Mouse (Mus musculus) C2C12 (cell line): ENCODE results near the gene Ankub1. TPM values are rescaled to one million over a fixed set of nuclear protein-coding genes. Genes with fewer than 3 reads are reported as not detected.

ENCODE experiments used
- H3K27me3 ChIP-seq: one replicate; pipeline ENCODE4 v1.6.1; 2011; ENCODE audit not compliant: control insufficient read depth, insufficient read depth, insufficient read length
- H3K36me3 ChIP-seq: one replicate; pipeline ENCODE4 v1.6.1; 2011; ENCODE audit not compliant: control insufficient read depth, insufficient read depth
- H3K4me3 ChIP-seq: one replicate; pipeline ENCODE4 v1.5.1; 2011; ENCODE audit warnings: mild to moderate bottlenecking, control low read depth; ENCODE audit not compliant: poor library complexity, insufficient read depth, severe bottlenecking
- H3K79me2 ChIP-seq: one replicate; pipeline ENCODE4 v1.6.1; 2011; ENCODE audit not compliant: control insufficient read depth, insufficient read depth
- H3K79me3 ChIP-seq: one replicate; pipeline ENCODE4 v1.6.1; 2011; ENCODE audit warnings: low read depth, control low read depth
- H3ac ChIP-seq: one replicate; pipeline ENCODE3; 2011; ENCODE audit warnings: low read depth; ENCODE audit not compliant: control insufficient read depth, insufficient read length
- CEBPB ChIP-seq: IDR thresholded peaks from one replicate; pipeline ENCODE4 v1.6.1; 2011; ENCODE audit warnings: low read depth, mild to moderate bottlenecking, control low read depth, moderate library complexity
- CTCF ChIP-seq: IDR thresholded peaks from one replicate; pipeline ENCODE4 v1.5.1; 2011; ENCODE audit not compliant: control insufficient read depth, insufficient read depth, insufficient read length
- FOSL1 ChIP-seq: IDR thresholded peaks from one replicate; pipeline ENCODE4 v1.8.0; 2011; ENCODE audit warnings: mild to moderate bottlenecking, low read length; ENCODE audit not compliant: poor library complexity, insufficient read depth, severe bottlenecking
- MAX ChIP-seq: IDR thresholded peaks from one replicate; pipeline ENCODE4 v1.6.1; 2011; ENCODE audit warnings: mild to moderate bottlenecking, control low read depth
- MYOD1 ChIP-seq: IDR thresholded peaks from one replicate; pipeline ENCODE4 v1.6.1; 2011; ENCODE audit warnings: low read depth; ENCODE audit not compliant: control insufficient read depth, insufficient read length
- MYOG ChIP-seq: IDR thresholded peaks from one replicate; pipeline ENCODE4 v1.6.1; 2011; ENCODE audit not compliant: control insufficient read depth, insufficient read length; ENCODE audit errors: extremely low read depth
- USF1 ChIP-seq: IDR thresholded peaks from one replicate; pipeline ENCODE4 v1.6.1; 2011; ENCODE audit warnings: low read depth, mild to moderate bottlenecking, control low read depth, moderate library complexity
- microRNA-seq: library from miRNA; unstranded; fragments of <30 nt; microRNA quantifications from one replicate; pipeline ENCODE4, GENCODE M21; 2019; ENCODE audit warnings: borderline microRNAs expressed
- polyA plus RNA-seq: library from polyadenylated mRNA; unstranded; fragments of >200 nt; fragmentation: generic; extraction: Trizol; gene quantifications from one replicate; pipeline ENCODE4 v1.2.1, GENCODE M21; 2012; ENCODE audit warnings: missing spikeins

Ankub1 gene
- polyA plus RNA-seq, 1 experiment: not detected

GRCm38 (mm10) chr3:57611776-57612175, 80.8 kb downstream of the Ankub1 start:
- H3ac ChIP-seq: no peak overlapping the region
- H3K79me3 ChIP-seq: no peaks in the 10 kb centered on the region
- H3K36me3 ChIP-seq: no peaks in the 10 kb centered on the region
- no peak overlapping the region for H3K4me3 ChIP-seq
- TF ChIP-seq MYOD1 (no peak), MAX (no peak), MYOG (no peak), CTCF (no peak), FOSL1 (no peak), USF1 (no peak), CEBPB (no peak)
- H3K27me3 ChIP-seq: no peaks in the 10 kb centered on the region
- H3K79me2 ChIP-seq: no peaks in the 10 kb centered on the region

Small RNA genes lying within 50 kb of the gene (microRNA-seq; reads per million reads assigned to microRNA genes)
- gene Mir6377: not detected

Other genes with a start within 250 kb of the Ankub1 start
- 26.7 TPM for gene Wwtr1, start 116.9 kb downstream of the Ankub1 start, polyA plus RNA-seq
- 52.9 TPM for gene Commd2, start 41.1 kb downstream of the Ankub1 start, polyA plus RNA-seq
- gene Rnf13, start 43.3 kb upstream of the Ankub1 start, polyA plus RNA-seq: 7.4 TPM
- gene Pfn2, start 155.3 kb upstream of the Ankub1 start, polyA plus RNA-seq: 3.9 TPM